Mouse (Mus musculus): ENCODE measurements around the gene Mrpl41.
"Not testable (repeated sequence)": the region's sequence is repeated elsewhere in the genome, so short reads cannot be mapped to it uniquely, and the experiment has no call there.

The Mrpl41 gene

DNA sequence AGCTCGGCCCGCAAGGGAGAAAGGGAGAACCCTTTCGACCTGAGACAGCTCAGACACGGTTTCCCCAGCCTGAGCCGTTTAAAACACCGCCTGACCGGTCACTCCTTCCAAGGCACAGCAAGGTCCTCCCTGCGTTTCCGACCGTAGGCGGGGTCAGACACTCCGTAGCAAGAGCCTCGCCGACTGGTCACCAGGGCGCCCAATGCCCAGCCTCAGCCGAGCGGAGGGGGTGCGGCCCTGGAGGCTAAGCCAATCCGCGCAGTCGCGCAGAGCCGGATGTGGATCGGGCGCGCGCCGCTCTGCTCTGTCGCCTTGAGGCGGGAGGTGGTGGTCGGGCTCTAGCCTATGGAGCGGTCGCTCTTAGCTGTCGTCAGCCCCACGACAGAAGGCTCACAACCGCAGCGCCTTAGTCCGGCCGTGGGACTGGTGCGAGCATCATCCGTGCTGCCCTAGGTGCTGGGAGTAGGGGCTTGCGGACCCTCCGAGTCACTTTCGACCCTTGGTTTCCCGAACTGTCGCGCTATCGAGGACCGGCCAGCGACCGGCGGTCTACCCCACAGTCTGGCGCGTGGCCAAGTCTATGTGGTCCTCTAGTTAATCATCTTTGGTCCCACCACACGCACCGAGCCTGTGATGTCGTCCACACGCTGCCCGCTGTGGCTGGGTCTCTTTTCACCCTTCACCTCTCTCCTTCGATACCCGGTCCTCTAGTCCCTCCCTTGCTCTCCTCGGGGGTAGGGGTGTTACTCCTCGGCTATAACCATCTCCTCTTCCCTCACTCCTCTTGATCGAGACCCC is at the start of gene Mrpl41:
Mrpl41 (minus strand) TSS at position 193 of the 798 bp plus-strand sequence.
- DNase-seq, result peak; percentile 97

GRCm38 (mm10) chr2:25022678-25023077 is 47.8 kb upstream of the Mrpl41 start:
- DNase-seq, result no peak

- peak; percentile 9 for DNase-seq
Measured at GRCm38 (mm10) chr2:25008250-25008649, 33.4 kb upstream of the Mrpl41 start.

DNA sequence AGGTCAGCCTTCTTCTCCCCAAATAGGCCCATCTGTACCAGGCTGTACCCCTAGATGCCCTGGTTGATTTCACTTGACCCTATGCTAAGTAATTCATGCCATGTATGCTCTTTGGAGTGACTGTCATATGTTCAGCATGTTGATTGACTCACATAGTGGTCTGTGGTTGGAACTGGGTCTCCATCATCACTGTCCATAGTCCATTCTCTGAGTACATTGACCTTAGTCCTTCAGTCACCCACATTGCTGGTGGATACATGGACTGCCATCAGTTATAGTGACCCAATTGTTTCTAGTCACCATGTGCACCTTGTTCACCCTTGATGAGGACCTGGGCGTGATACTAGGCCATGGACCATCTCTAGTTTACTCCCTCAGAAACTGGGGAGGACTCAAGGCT is 31.9 kb upstream of the Mrpl41 start:
- DNase-seq, result no peak

DNA sequence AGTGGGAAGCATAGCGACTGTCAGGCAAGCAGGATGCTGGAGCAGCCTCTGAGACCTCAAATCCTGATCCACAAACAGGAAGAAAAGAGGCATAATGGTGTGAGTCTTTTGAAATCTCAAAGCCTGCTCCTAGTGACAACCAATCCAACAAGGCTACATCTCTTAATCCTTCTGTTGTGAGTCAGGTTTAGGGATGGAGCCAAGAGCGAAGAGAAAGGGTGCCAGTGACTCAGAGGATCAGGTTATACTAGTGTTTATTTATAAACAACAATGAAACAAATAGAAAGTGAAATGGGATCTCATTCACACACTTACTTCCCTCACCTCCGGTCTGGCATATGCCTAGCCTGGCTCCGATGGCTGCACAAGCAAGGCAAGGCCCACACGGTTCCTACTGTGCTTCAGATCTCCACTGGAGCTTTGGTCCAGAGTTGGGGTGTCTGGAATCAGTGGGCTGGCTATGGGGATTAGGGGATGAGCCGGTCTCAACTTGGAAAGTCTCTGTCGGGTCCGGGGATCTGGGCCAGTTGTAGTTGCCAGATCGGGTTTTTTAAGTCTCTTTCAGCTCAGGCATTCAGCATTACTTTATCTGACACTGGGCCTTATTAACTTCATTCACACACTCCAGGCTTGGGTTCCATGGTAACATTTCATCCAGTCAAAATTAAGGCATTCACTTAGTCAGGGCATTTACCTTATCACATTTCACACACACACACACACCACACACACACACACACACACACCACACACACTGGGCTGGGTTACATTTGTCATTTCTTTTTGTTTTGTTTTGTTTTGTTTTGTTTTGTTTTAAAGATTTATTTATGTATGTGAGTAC is 29.3 kb upstream of the Mrpl41 start:
- no peak for DNase-seq

DNA sequence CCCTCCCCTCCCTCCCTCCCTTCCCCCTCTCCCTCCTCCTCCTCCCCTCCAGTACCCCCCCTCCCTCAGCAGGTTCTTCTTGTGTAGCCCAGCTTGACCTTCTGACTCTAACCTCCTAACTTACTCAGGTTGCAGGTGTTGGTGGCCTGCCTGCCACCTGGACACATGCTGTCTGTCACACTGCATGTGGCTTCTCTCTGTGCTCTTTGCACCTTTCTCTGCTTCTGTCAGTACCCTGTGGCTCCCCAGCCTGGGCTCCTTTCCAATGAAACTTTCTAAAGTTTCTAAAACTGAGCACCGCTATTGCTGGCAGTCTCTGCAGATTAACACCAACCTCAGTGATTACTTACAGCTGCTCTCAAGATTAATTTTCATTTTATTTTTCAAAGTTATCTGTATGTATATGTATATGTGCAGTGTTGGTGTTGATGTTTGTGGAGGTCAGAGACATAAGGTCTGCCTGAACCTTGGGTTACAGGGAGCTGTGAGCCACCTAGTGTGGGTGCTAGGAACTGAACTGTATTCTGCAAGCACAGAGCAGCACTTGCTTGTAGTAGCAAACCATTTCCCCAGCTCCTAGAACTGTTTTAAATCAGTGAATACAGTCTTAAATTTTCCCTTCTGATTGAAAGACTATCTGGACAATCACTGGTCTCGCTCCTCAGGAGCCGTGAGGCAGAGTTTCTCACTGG is 25.8 kb upstream of the Mrpl41 start:
- peak; percentile 52 for DNase-seq

DNA sequence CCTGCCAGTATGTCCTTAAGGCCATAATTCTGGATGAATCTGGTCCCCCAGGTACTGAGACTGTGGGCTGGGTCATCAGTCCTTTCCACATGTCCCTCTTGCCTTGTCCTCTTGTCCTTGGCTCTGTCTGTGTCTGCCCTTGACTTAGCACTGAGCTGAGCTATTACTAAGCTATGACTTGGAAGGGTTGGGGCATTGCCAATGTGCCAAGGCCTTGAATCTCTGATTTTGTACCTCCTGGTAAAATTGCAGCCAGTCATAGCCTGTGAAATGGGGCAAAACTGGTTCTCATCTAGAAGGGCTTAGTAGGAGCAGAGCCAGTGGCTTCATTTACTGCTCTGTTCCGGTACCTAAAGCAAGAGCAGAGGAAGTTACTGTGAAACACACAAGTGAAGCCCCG is 21.6 kb upstream of the Mrpl41 start:
- peak; percentile 9 for DNase-seq

GRCm38 (mm10) chr2:24995332-24995731 is 20.4 kb upstream of the Mrpl41 start:
- DNase-seq, result no peak

DNA sequence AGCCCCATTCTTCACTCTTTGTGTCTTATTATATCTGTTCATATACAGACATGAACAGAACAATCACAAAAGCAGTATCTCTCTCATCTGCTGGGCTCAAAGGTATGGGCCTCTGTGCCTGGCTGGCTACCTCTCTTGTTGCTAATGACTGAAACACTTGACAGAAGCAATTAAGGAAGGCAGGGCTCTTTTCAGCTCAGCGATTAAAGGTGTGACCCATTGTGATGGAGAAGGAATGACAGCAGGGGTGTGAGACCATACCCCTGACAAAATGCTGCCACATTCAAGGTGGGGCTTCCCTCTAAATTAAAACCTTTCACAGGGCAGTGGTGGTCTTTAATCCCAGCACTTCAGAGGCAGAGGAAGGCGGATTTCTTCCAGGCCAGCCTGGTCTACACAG is 12.9 kb upstream of the Mrpl41 start:
- no peak for DNase-seq

DNA sequence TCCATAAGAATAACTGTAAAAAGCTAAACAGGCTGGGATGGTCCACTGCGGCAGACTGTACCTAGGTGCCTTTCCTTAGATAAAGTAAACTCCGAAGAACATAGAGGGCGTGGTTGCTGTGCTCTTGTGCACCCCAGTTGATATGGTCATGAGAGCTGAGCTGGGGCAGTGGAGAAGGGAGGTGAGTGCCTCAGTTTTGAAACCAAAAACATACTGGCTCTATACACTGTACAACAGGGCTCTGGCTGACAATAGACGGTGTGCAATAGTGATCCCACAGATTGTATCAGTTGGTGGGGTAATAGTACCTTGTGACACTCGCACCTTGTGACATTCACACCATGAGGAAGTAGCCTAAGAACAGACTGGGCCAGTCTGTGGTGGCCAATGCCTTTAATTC is 2.1 kb upstream of the Mrpl41 start:
- no peak for DNase-seq

- peak; percentile 88 for DNase-seq
Measured at GRCm38 (mm10) chr2:24975704-24976297, 903 bp upstream of the Mrpl41 start, which contains the start of gene Pnpla7. Pnpla7 (plus strand) TSS chr2:24976033.

DNA sequence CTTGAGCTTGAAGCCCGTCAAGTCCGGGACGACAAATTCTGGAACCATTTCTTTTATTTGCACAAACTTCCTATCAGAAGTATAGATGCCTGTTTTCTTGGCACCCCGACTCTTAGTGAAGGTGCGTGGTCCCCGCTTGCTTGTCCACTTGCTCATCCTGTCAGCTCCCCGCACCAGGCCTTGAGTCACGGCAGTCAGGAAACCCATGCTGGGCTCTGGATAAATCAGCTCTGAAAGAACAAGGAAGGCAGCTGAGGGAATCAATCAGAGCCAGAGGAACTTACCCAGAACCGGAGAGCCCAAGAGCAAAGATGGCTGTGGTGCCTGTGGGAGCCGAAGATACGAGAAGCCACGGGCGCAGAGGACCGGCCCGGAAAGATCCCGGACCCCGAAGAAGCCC is 446 bp downstream of the Mrpl41 start:
- not testable (repeated sequence) for DNase-seq

GRCm38 (mm10) chr2:24970386-24970785 is 4.5 kb downstream of the Mrpl41 start:
- DNase-seq, result no peak

GRCm38 (mm10) chr2:24962304-24963000 is 12.4 kb downstream of the Mrpl41 start, which contains the start of gene Dph7:
Dph7 (plus strand) TSS chr2:24962400.
- peak; percentile 85 for DNase-seq

GRCm38 (mm10) chr2:24960910-24961309 is 14.0 kb downstream of the Mrpl41 start:
- peak; percentile 72 for DNase-seq

GRCm38 (mm10) chr2:24952537-24953055 is 22.3 kb downstream of the Mrpl41 start:
- DNase-seq, result no peak

- DNase-seq, result no peak
Measured at GRCm38 (mm10) chr2:24950189-24950535, 24.7 kb downstream of the Mrpl41 start.

DNA sequence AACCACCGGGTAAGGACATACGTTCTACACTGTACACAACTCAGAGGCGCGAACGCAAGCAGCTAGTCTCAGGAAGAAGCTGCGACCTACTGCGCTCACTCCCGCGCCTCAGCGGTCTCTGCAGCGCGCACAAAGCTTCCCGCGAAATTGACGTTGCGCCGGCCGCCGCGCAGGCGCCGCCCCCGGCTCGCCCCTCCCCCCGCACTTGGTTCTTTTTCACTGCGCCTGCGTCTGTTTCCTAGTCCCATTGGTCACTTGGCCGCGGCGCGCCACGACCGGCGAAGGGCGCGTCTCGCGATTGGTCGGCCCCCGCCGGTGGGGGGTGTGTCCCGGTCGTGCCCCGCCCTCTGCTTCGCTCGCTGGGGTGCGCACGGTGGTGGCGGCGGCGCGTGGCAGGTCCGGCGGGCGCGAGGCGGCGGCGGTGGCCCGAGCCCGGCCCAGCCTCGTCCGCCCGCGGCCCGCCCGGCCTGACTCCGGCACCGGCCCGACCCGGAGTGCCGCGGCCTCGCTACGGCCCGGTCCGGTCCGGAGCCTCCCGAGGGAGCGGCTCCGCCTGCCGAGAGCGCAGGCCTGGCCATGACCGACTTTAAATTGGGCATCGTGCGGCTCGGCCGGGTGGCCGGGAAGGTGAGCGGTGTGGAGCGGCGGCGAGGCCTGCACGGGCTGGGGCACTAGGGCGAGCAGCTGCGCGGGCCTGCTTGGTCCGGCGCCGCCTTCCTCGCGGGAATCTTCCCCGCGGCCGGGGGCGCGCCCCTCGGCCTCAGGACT is 25.3 kb downstream of the Mrpl41 start, which contains the start of gene Zmynd19:
Zmynd19 (plus strand) TSS at position 372 of the 768 bp plus-strand sequence.
- peak; percentile 97 for DNase-seq

GRCm38 (mm10) chr2:24944304-24944703 is 30.6 kb downstream of the Mrpl41 start:
- DNase-seq, result peak; percentile 73

- DNase-seq, result no peak
Measured at GRCm38 (mm10) chr2:24942092-24942491, 32.8 kb downstream of the Mrpl41 start.
